Mouse (Mus musculus): ENCODE results near the gene Nr3c2. TPM values are rescaled to one million over a fixed set of nuclear protein-coding genes. Genes with fewer than 3 reads are reported as not detected.

The Nr3c2 gene
- 7.8 and 9.3 TPM in 2 replicates for polyA plus RNA-seq (2021; fragmentation: Nextera tagmentation)
- long read RNA-seq, experiment 1, full-length matches to known transcripts: 14 of 35 reads
- long read RNA-seq, experiment 1, partial matches to known transcripts: 16 of 35 reads
- long read RNA-seq, experiment 1, other reads (novel, unspliced or antisense): 5 of 35 reads
- long read RNA-seq, experiment 2, partial matches to known transcripts: 10 of 11 reads
- long read RNA-seq, experiment 2, other reads (novel, unspliced or antisense): 1 of 11 reads

DNA sequence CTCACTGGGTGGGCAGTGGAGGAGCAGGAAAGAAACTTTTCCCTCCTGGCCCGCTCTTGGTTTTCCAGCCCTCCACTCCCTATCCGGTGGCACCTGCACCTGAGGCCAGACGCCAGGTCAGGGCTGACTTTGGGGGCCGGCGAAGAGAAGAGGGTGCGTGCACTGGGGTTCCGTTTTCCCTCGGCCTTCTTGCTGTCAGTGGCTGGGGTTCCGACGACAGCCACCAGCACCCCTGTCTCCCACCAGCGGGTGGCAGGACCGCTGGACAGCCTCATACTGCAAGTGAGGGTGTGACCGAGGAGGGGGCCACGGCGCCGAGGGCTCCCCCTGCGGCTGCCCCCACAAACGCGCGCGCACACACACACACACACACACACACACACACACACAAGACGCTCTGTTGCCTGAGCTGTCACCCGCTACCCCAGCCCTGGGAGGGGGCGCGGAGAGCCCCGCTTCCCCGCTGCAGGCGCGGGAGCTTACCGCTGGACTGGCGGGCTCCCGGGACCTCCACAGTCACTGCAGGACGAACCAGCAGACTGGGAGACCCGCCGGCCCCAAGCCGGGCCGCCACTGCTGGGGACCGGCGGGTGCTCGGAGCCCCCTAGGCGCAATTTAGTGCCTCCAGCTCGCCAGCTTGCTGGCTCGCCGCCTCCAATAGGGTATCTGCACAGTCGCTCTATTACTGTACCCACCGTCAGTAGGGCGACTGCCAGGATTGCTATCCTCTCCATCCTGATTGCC is at the start of gene Nr3c2:
Gene Nr3c2 (plus strand): TSS at position 32 of the 744 bp plus-strand sequence.

